Mouse (Mus musculus): ENCODE data around the gene Mum1. TPM values are rescaled to one million over a fixed set of nuclear protein-coding genes. Genes with fewer than 3 reads are reported as not detected.

Mum1 gene
- 10 to 100 TPM; 20.0 to 83.3 (median 42.7) TPM for total RNA-seq (2018; cell fraction: chromatin; rRNA removed)
- total RNA-seq (2018; cell fraction: cytosol; rRNA removed): 10 to 100 TPM in 1 of 26 experiments, 1 to 10 TPM in 25; 3.8 to 12.0 (median 7.0) TPM
- 10 to 100 TPM in 25 of 26 experiments, 1 to 10 TPM in 1; 9.4 to 91.9 (median 26.5) TPM for total RNA-seq (2018; cell fraction: nucleus; rRNA removed)
- polyA plus RNA-seq (2018): 5.1 to 14.8 TPM (median 7.6 TPM) in 3 replicates

DNA sequence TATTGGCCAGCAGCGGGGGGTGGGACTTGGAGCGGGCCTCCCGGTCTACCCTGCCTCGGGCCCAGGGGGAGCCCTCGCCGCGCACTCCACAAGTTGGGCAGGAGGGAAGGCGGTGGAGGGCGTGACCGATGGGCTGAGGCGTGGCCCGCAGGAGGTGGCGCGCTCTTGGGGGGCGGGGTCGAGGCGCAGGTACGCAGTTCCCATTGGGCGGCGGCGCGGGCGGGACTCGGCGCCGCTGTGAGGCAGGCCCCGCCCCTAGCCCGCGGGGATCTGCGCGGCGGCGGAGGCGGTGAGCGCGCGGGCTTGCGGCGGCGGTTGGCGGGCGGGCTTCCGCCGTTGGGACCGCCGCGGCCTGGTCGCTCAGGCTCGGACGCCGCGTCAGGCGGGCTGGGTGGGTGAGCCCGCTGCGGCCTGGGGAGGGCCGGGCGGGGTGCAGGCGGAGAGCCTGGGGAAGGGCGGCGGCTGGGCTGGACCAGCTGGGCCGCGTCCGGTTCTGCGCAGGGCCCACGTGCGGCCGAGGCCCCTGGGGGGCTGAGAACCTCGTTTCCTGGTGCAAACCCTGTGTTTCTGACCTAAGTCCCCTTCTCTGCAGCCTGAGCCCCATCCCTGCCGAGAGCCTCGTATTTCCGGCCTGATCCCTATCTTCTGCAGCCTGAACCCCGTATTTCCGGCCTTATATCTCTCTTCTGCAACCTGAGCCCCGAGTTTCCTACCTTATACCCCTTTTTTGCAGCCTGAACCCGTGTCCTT, at the start of gene Mum1:
Mum1 (plus strand) TSS at position 19 of the 750 bp plus-strand sequence.
- Histone ChIP-seq H3K36me3 (ENCODE audit: inconsistent target) (peaks cover 17% of the 10 kb centered on the region; the same call in 1 of the 2 replicates), H3K27ac (peak within 1 kb of the TSS; percentile 42), H3K79me2 (ENCODE audit: inconsistent target) (peaks cover 6% of the 10 kb centered on the region), H3K4me3 (ENCODE audit: inconsistent target) (peak within 1 kb of the TSS; percentile 76)
- WGBS (ENCODE audit: missing documents): under 1% methylated on average over 70 of the region's 75 CpGs

DNA sequence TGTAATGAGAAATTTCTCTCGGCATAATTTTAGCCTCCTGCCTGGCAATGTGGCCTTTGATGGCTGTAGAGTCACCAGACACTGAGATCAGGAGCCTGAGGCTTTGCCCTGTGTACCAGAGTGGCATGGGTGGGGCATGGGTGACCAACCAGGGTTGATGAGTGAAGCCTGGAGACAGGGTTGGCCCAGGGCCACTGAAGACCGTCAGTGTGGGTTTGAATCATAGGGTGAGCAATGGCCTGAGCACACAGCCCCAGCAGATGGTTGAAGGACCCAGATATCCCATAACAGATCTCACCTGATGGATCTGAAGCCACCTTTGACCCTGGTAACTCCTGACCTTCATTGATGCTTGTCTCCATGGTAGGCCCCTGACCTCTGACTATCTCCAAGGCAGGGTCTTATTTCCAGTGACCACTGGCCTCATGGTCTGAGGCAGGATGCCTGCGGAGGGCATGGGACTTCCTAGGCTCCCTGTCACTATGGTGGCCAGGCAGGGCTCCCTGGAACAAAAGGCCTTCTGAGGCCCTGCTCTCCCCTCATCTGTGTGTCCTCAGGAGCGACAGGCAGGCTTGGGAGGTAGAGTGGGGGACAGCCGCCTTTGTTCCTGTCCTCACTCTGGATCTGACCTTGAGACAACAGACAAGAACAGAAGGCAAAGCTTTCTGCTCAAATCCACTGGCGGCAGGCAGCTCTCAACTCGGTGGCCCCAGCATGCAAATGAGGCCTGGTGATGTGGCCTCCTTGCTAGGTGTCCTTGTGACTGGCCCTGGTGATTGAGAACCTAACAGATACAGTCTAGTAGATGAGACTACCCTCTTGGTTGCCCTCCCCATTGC, 48.6 kb upstream of the Mum1 start:
- H3K27ac ChIP-seq: no peak overlapping the region
- no peak overlapping the region for H3K4me3 ChIP-seq (ENCODE audit: inconsistent target)

DNA sequence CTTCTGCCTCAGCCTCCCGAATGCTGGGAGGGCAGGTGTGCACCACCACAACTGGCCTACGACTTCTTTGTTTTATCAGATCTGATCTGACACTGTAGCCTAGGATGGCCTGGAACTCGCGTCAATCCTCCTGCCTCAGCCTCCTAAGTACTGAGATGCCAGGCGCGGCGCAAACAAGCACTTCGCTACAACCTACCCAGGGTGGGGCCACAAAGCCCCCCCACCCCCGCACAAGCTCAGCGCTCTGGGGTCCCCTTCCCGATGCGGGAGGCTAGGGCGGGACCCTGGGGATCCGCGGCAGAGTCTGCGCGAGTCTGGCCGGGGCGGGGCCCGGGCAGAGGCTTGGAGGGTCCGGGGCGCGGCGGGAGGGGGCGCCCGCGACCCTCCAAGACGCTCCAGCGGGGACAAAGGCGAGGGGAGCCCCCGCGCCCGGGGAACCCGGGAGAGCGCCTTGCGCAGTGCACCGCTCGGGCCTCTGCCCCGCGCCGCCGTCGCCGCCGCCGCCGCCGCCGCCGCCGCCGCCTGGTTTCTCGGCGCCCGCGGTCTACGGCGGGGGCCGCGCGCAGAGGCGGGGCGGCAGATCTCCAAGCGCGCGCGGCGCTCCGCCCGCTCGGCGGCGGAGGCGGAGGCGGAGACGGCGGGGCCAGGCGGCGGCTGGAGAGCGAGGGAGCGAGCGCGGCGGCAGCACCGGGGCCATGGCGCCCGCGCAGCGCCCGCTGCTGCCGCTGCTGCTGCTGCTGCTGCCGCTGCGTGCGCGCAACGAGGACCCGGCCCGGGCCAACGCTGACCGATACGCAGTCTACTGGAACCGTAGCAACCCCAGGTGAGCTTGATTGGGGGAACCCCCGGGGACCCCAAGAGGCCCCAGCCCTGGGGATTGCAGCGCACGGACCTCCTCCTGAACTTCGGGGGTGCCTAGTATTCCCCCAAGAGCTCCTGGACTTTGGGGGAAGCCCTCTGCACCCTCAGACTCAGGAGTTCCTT, 46.9 kb upstream of the Mum1 start, which contains the start of gene Efna2:
Efna2 (plus strand) TSS at position 415 of the 984 bp plus-strand sequence.
- Histone ChIP-seq H3K4me3 (ENCODE audit: inconsistent target) (no peak within 1 kb of the TSS), H3K36me3 (ENCODE audit: inconsistent target) (no peaks in the 10 kb centered on the region), H3K79me2 (ENCODE audit: inconsistent target) (no peaks in the 10 kb centered on the region), H3K27ac (no peak within 1 kb of the TSS)
- WGBS (ENCODE audit: missing documents): 8% methylated on average over 54 of the region's 106 CpGs

More for the DNA sequence above, 48.6 kb upstream of the Mum1 start:
- Histone ChIP-seq H3K36me3 (ENCODE audit: inconsistent target) (no peaks in the 10 kb centered on the region), H3K79me2 (ENCODE audit: inconsistent target) (no peaks in the 10 kb centered on the region)
- WGBS (ENCODE audit: missing documents): 89% methylated on average over 7 of the region's 7 CpGs

DNA sequence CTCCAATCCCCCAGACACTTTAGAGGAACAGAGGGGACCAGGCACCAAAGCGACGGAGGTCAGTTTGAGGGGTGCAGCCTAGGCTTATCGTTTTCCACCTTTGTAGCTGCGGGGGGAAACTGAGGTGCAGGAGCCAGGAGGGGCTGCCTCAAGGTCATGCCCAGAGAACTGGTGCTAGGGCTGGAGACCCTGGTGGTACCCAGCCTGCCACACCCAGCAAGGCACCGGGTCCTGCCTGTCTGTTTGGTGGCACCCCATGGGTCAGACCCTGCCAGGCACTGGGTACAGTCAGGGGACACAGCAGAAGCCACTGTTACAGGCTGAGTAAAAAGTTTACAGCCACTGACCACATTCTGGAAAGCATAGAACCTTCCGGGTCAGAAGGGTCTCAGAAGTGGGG, 45.9 kb upstream of the Mum1 start:
- H3K36me3 ChIP-seq (ENCODE audit: inconsistent target): no peaks in the 10 kb centered on the region
- H3K4me3 ChIP-seq (ENCODE audit: inconsistent target): no peak overlapping the region
- no peaks in the 10 kb centered on the region for H3K79me2 ChIP-seq (ENCODE audit: inconsistent target)
- 68% methylated on average over 6 of the region's 6 CpGs for WGBS (ENCODE audit: missing documents)
- no peak overlapping the region for H3K27ac ChIP-seq

DNA sequence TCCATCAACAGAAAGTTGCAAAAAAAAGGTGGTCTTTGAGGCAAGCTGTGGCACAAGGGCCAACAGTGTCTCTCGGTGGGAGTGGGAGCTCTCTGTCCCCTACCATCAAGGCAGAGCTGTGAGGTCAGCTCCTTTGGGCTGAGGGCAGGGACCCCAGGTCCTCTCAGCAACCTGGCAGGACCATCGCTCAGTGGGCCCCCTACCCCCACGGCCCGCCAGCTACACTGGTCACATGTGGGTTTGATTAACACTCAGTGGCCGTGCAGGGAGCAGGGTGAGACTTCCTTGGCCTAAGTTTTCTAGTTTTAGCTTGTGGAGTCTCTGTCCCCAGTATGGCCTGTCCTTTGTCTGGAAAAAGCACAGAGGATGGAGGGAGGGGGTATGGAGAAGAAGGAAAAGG, 45.4 kb upstream of the Mum1 start:
- no peak overlapping the region for H3K4me3 ChIP-seq (ENCODE audit: inconsistent target)
- H3K27ac ChIP-seq: no peak overlapping the region
- no peaks in the 10 kb centered on the region for H3K79me2 ChIP-seq (ENCODE audit: inconsistent target)
- WGBS (ENCODE audit: missing documents): 81% methylated on average over 5 of the region's 5 CpGs
- no peaks in the 10 kb centered on the region for H3K36me3 ChIP-seq (ENCODE audit: inconsistent target)

DNA sequence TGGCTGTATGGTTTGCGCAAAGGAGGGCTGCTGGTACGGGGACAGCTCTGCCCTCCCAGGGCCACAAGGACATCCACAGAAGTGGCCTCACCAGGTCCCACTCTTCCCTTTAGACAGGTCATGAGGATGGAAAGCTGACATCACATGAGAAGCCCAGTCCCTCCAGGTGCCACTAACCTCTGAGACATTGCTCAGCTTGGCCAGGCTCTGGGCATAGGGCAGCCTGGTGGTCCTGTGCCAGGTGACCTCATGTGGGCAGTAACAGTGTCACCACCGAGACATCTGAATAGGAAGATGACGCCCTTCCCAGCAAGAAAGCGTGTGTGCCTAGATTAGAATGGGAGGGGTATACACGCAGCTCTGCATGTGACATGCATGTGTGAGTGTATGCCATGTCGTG, 43.7 kb upstream of the Mum1 start:
- no peak overlapping the region for H3K27ac ChIP-seq
- no peaks in the 10 kb centered on the region for H3K36me3 ChIP-seq (ENCODE audit: inconsistent target)
- 90% methylated on average over 7 of the region's 7 CpGs for WGBS (ENCODE audit: missing documents)
- no peak overlapping the region for H3K4me3 ChIP-seq (ENCODE audit: inconsistent target)
- no peaks in the 10 kb centered on the region for H3K79me2 ChIP-seq (ENCODE audit: inconsistent target)

DNA sequence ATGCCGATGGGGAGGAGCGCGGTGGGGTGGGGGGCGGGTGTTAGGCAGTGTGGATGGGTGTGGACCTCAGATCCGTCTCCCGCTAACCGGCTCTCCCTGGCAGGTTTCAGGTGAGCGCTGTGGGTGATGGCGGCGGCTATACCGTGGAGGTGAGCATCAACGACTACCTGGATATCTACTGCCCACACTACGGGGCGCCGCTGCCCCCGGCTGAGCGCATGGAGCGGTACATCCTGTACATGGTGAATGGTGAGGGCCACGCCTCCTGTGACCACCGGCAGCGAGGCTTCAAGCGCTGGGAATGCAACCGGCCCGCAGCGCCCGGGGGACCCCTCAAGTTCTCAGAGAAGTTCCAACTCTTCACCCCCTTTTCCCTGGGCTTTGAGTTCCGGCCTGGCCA, 39.6 kb upstream of the Mum1 start:
- Histone ChIP-seq H3K4me3 (ENCODE audit: inconsistent target) (no peak overlapping the region), H3K27ac (no peak overlapping the region), H3K36me3 (ENCODE audit: inconsistent target) (no peaks in the 10 kb centered on the region), H3K79me2 (ENCODE audit: inconsistent target) (no peaks in the 10 kb centered on the region)
- 22% methylated on average over 27 of the region's 27 CpGs for WGBS (ENCODE audit: missing documents)

DNA sequence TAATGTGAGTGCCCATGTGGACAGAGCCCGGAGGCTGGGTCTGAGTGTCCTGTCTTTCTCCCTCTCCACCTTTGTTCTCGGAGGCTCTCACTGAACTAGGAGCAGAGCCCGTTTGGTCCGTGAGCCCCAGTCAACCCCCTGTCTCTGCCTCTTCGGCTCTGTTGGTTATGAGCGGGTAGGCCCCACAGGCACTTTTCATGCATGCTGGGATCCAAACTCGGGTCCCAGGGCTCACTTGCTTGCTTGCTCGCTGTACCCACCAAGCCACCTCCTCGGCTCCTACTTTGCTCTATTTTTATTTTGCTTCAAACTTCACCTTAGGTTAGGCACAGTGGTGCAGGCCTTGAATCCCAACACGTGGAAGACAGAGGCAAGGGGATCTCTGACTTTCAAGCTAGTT, 38.5 kb upstream of the Mum1 start:
- 90% methylated on average over 10 of the region's 10 CpGs for WGBS (ENCODE audit: missing documents)
- no peak overlapping the region for H3K4me3 ChIP-seq (ENCODE audit: inconsistent target)
- no peak overlapping the region for H3K27ac ChIP-seq
- H3K36me3 ChIP-seq (ENCODE audit: inconsistent target): no peaks in the 10 kb centered on the region
- no peaks in the 10 kb centered on the region for H3K79me2 ChIP-seq (ENCODE audit: inconsistent target)

DNA sequence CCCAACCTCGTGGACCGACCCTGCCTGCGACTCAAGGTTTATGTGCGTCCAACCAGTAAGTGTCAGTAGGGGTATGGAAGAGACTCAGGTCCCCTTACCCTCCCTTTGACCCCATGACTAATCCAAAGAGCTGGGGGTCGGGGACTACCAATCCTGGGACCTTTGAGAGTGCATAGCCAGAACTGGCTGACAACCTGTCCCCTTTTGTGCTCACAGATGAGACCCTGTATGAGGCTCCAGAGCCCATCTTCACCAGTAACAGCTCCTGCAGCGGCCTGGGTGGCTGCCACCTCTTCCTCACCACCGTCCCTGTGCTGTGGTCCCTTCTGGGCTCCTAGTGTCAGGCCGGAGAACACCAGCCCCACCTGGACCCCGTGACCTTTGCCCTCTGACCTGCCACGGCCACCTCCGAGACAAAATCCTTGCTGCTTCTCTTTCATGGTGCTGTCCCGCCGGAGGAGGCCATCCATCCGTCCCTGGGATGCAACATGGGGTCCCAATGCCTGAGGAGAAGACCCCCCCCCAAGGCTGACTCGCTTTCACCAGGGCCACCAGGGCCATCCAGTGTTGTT, 37.7 kb upstream of the Mum1 start:
- 89% methylated on average over 10 of the region's 15 CpGs for WGBS (ENCODE audit: missing documents)
- H3K27ac ChIP-seq: no peak overlapping the region
- H3K36me3 ChIP-seq (ENCODE audit: inconsistent target): no peaks in the 10 kb centered on the region
- H3K79me2 ChIP-seq (ENCODE audit: inconsistent target): no peaks in the 10 kb centered on the region
- H3K4me3 ChIP-seq (ENCODE audit: inconsistent target): no peak overlapping the region

DNA sequence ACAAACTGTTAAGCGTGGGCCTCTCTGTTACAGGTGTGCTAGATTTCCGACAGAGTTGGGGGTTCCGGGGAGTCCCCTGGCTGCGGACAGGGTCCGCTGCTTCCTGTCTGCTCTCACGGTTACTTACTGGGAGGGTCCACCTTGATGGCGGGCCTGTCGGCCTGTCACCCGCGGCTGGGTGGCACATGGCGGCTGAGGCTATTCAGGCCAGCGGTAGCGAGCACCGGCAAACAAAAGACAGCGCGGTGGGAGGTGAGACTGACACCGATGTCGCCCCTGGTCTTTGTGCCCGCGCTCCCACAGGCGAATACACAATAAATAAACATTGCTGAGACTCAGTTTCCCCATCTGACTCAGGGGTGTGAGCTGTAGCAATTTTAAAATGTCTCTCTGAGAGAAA, 36.2 kb upstream of the Mum1 start:
- Histone ChIP-seq H3K79me2 (ENCODE audit: inconsistent target) (no peaks in the 10 kb centered on the region), H3K4me3 (ENCODE audit: inconsistent target) (no peak overlapping the region), H3K27ac (no peak overlapping the region), H3K36me3 (ENCODE audit: inconsistent target) (no peaks in the 10 kb centered on the region)
- 8% methylated on average over 21 of the region's 21 CpGs for WGBS (ENCODE audit: missing documents)

DNA sequence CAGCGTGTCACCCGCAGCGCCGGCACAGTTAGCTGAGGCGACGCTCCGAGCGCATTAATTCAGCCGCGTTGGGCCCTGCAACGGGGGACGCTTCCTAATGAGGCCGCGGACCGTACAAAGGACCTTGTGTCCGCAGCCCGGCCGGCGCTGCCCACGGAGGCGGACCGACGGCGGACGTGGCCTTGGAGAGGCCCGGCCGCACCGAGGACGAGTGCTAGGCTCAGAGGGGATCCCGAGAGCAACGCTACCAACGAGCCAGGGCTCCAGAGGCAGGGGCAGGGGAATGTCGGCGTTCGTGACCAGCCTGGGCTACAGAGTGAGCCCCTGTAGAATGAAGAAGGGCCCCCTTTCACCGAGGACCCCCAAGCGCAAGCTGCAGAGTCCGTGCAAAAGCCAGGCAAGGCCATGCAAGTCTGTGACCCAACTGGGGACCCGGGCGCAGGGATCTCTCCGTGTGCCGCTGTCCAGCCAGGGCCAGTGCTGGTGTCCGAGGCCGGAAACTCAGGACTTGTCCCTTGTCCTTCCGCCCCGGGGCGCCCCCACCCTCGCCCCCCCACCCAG, 35.7 kb upstream of the Mum1 start:
- H3K27ac ChIP-seq: no peak overlapping the region
- H3K36me3 ChIP-seq (ENCODE audit: inconsistent target): no peaks in the 10 kb centered on the region
- WGBS (ENCODE audit: missing documents): 2% methylated on average over 48 of the region's 48 CpGs
- no peaks in the 10 kb centered on the region for H3K79me2 ChIP-seq (ENCODE audit: inconsistent target)
- H3K4me3 ChIP-seq (ENCODE audit: inconsistent target): no peak overlapping the region

DNA sequence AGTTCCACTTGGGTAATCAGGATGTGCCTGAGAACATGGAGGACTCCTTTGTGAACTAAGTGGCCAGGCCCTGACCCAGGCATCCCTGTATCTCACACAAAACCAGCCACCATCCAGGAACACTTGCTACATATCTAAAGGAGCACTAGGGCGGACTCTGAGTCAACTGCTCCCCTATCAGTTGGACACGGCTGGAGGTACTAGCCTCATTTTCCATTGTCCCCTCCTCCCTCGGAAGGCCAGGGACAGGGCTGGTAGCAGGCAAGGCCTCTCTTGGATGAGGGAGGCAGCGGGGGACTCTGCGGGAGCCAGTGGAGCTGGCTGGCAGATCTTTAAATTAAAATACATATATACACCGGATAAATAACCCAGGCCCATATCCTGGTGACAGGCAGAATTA, 32.3 kb upstream of the Mum1 start:
- Histone ChIP-seq H3K4me3 (ENCODE audit: inconsistent target) (no peak overlapping the region), H3K27ac (no peak overlapping the region), H3K79me2 (ENCODE audit: inconsistent target) (no peaks in the 10 kb centered on the region), H3K36me3 (ENCODE audit: inconsistent target) (no peaks in the 10 kb centered on the region)
- 88% methylated on average over 6 of the region's 6 CpGs for WGBS (ENCODE audit: missing documents)

DNA sequence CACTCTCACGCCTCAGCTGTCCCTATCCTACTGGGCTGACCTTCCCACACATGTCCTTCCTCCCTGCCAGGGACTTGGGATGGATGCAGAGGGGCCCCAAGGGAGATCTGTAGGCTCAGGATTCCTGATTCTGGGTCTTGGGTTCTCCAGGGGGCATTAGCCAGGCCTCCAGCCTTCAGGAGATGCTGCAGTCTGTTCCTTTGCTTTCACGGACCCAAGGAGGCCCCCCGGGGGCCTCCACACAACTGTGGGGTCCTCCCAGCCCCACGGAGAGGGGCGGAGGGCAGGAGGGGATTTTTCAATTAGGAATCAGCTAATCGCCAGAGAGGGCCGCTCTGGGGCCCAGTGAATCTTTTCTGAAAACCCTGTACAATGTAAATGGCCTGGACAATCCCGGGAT, 31.8 kb upstream of the Mum1 start:
- H3K4me3 ChIP-seq (ENCODE audit: inconsistent target): no peak overlapping the region
- WGBS (ENCODE audit: missing documents): 83% methylated on average over 8 of the region's 8 CpGs
- H3K27ac ChIP-seq: no peak overlapping the region
- H3K79me2 ChIP-seq (ENCODE audit: inconsistent target): no peaks in the 10 kb centered on the region
- no peaks in the 10 kb centered on the region for H3K36me3 ChIP-seq (ENCODE audit: inconsistent target)
